Mouse (Mus musculus) embryonic facial prominence, embryonic 12.5 days (tissue): ENCODE measurements at regions not wholly inside any gene's neighbourhood (a gene's known extent, or its start where the extent isn't known, plus 50 kb on each side); places are given as distances from the start of the nearest gene placed in this dataset.

ENCODE experiments used
- ATAC-seq: fragments of 200-750 bp; cut with Nextera tagmentation; 2 replicates; pipeline ENCODE4 v1.8.0; 2017; ENCODE audit not compliant: insufficient number of reproducible peaks, insufficient read depth, low FRiP score, low TSS enrichment
- H3K27ac ChIP-seq: fragments of 300-500 bp; sonication (generic); 2 replicates; pipeline ENCODE4 v1.5.1; 2016; ENCODE audit warnings: mild to moderate bottlenecking
- H3K27me3 ChIP-seq: fragments of 300-500 bp; sonication (generic); 2 replicates; pipeline ENCODE4 v1.6.1; 2016; ENCODE audit warnings: mild to moderate bottlenecking, moderate library complexity
- H3K36me3 ChIP-seq: fragments of 300-500 bp; sonication (generic); 2 replicates; pipeline ENCODE4 v1.6.1; 2016; ENCODE audit warnings: mild to moderate bottlenecking
- H3K4me1 ChIP-seq: fragments of 300-500 bp; sonication (generic); 2 replicates; pipeline ENCODE4 v1.6.1; 2016
- H3K4me2 ChIP-seq: fragments of 300-500 bp; sonication (generic); replicated peaks from 2 replicates; pipeline ENCODE4 v1.6.1; 2016; ENCODE audit warnings: mild to moderate bottlenecking, moderate library complexity
- H3K4me3 ChIP-seq: fragments of 300-500 bp; sonication (generic); 2 replicates; pipeline ENCODE4 v1.5.1; 2016; ENCODE audit warnings: mild to moderate bottlenecking
- H3K9ac ChIP-seq: fragments of 300-500 bp; sonication (generic); 2 replicates; pipeline ENCODE4 v1.6.1; 2016; ENCODE audit warnings: mild to moderate bottlenecking, moderate library complexity
- H3K9me3 ChIP-seq: fragments of 300-500 bp; sonication (generic); 2 replicates; pipeline ENCODE4 v1.6.1; 2016; ENCODE audit warnings: mild to moderate bottlenecking, moderate library complexity
- WGBS: fragments of 180-500 bp; shearing (Covaris S2); methylation state at CpG from one replicate; pipeline ENCODE4 v1.1.7; 2016; 5-methylcytosine and 5-hydroxymethylcytosine counted together

- no peak overlapping the region for H3K4me3 ChIP-seq
- ATAC-seq: no peak
- H3K9ac ChIP-seq: no peak overlapping the region
- WGBS: 84% methylated on average over 5 of the region's 5 CpGs
- H3K4me2 ChIP-seq: no peak overlapping the region
- H3K27ac ChIP-seq: no peak overlapping the region
- no peaks in the 10 kb centered on the region for H3K36me3 ChIP-seq
- H3K27me3 ChIP-seq: no peaks in the 10 kb centered on the region
- 0 out of 2 replicates have a peak, but pooled peaks cover 6% of the 10 kb centered on the region for H3K9me3 ChIP-seq
- no peaks in the 10 kb centered on the region for H3K4me1 ChIP-seq
These were observed 146.8 kb upstream of the 9630041A04Rik start for GRCm38 (mm10) chr9:101714805-101715204.

GRCm38 (mm10) chr9:101710611-101711071 lies 151.0 kb upstream of the 9630041A04Rik start:
- no peak overlapping the region for H3K4me2 ChIP-seq
- 0 out of 2 replicates have a peak, but pooled peaks cover 6% of the 10 kb centered on the region for H3K9me3 ChIP-seq
- no peaks in the 10 kb centered on the region for H3K4me1 ChIP-seq
- WGBS: 87% methylated on average over 8 of the region's 8 CpGs
- H3K27ac ChIP-seq: no peak overlapping the region
- no peak overlapping the region for H3K9ac ChIP-seq
- no peaks in the 10 kb centered on the region for H3K36me3 ChIP-seq
- no peak overlapping the region for H3K4me3 ChIP-seq
- no peaks in the 10 kb centered on the region for H3K27me3 ChIP-seq
- ATAC-seq: no peak

- Histone ChIP-seq H3K4me3 (no peak overlapping the region), H3K4me1 (no peaks in the 10 kb centered on the region), H3K36me3 (no peaks in the 10 kb centered on the region), H3K27ac (no peak overlapping the region), H3K27me3 (no peaks in the 10 kb centered on the region), H3K9ac (no peak overlapping the region), H3K9me3 (no peaks in the 10 kb centered on the region), H3K4me2 (no peak overlapping the region)
- 82% methylated on average over 7 of the region's 7 CpGs for WGBS
- ATAC-seq: no peak
These were observed 161.3 kb upstream of the 9630041A04Rik start for GRCm38 (mm10) chr9:101700368-101700767.

- Histone ChIP-seq H3K27ac (no peak overlapping the region), H3K36me3 (no peaks in the 10 kb centered on the region), H3K9me3 (no peaks in the 10 kb centered on the region), H3K4me3 (no peak overlapping the region), H3K27me3 (no peaks in the 10 kb centered on the region), H3K9ac (no peak overlapping the region), H3K4me2 (no peak overlapping the region), H3K4me1 (no peaks in the 10 kb centered on the region)
- ATAC-seq: no peak
- WGBS: 87% methylated on average over 5 of the region's 5 CpGs
These were observed 167.6 kb upstream of the 9630041A04Rik start for GRCm38 (mm10) chr9:101694054-101694453.

GRCm38 (mm10) chr9:101691336-101691735 lies 170.3 kb upstream of the 9630041A04Rik start:
- Histone ChIP-seq H3K4me1 (no peaks in the 10 kb centered on the region), H3K4me3 (no peak overlapping the region), H3K9me3 (no peaks in the 10 kb centered on the region), H3K4me2 (no peak overlapping the region), H3K27me3 (no peaks in the 10 kb centered on the region), H3K36me3 (no peaks in the 10 kb centered on the region), H3K27ac (no peak overlapping the region), H3K9ac (no peak overlapping the region)
- WGBS: 89% methylated on average over 6 of the region's 6 CpGs
- ATAC-seq: no peak

GRCm38 (mm10) chr9:101690916-101691315 lies 170.7 kb upstream of the 9630041A04Rik start:
- Histone ChIP-seq H3K4me1 (no peaks in the 10 kb centered on the region), H3K9ac (no peak overlapping the region), H3K27me3 (no peaks in the 10 kb centered on the region), H3K4me3 (no peak overlapping the region), H3K36me3 (no peaks in the 10 kb centered on the region), H3K9me3 (no peaks in the 10 kb centered on the region), H3K27ac (no peak overlapping the region), H3K4me2 (no peak overlapping the region)
- WGBS: 61% methylated on average over 7 of the region's 7 CpGs
- ATAC-seq: no peak

GRCm38 (mm10) chr9:101690402-101690861 lies 171.2 kb upstream of the 9630041A04Rik start:
- 20% methylated on average over 12 of the region's 12 CpGs for WGBS

GRCm38 (mm10) chr9:101689532-101690401 lies 171.9 kb upstream of the 9630041A04Rik start:
- Histone ChIP-seq H3K9ac (no peak overlapping the region), H3K4me2 (peak overlapping the region; percentile 39; the same call in 1 of the 2 replicates), H3K9me3 (no peaks in the 10 kb centered on the region), H3K27ac (no peak overlapping the region), H3K27me3 (no peaks in the 10 kb centered on the region), H3K4me1 (no peaks in the 10 kb centered on the region), H3K4me3 (no peak overlapping the region), H3K36me3 (no peaks in the 10 kb centered on the region)
- 11% methylated on average over 11 of the region's 11 CpGs for WGBS
- peak; percentile 35; the same call in 1 of the 2 replicates for ATAC-seq

More at GRCm38 (mm10) chr9:101690402-101690861, 171.2 kb upstream of the 9630041A04Rik start:
- H3K4me1 ChIP-seq: no peaks in the 10 kb centered on the region
- peak overlapping the region; percentile 39 for H3K4me2 ChIP-seq
- no peaks in the 10 kb centered on the region for H3K9me3 ChIP-seq
- H3K27me3 ChIP-seq: no peaks in the 10 kb centered on the region
- ATAC-seq: no peak
- no peaks in the 10 kb centered on the region for H3K36me3 ChIP-seq
- H3K27ac ChIP-seq: no peak overlapping the region
- H3K9ac ChIP-seq: 0 out of 2 replicates have a peak overlapping the region, but pooled peaks have one; percentile 7
- H3K4me3 ChIP-seq: no peak overlapping the region; the same call in 1 of the 2 replicates

GRCm38 (mm10) chr9:101687226-101687625 lies 174.4 kb upstream of the 9630041A04Rik start:
- H3K9ac ChIP-seq: no peak overlapping the region

GRCm38 (mm10) chr9:101677563-101677962 lies 184.1 kb upstream of the 9630041A04Rik start:
- WGBS: 82% methylated on average over 2 of the region's 2 CpGs
- H3K27ac ChIP-seq: no peak overlapping the region
- no peaks in the 10 kb centered on the region for H3K27me3 ChIP-seq
- no peaks in the 10 kb centered on the region for H3K36me3 ChIP-seq
- H3K4me2 ChIP-seq: no peak overlapping the region
- no peaks in the 10 kb centered on the region for H3K4me1 ChIP-seq
- no peak for ATAC-seq
- H3K9ac ChIP-seq: no peak overlapping the region
- no peaks in the 10 kb centered on the region for H3K9me3 ChIP-seq
- H3K4me3 ChIP-seq: no peak overlapping the region

More at GRCm38 (mm10) chr9:101687226-101687625, 174.4 kb upstream of the 9630041A04Rik start:
- 83% methylated on average over 6 of the region's 6 CpGs for WGBS
- ATAC-seq: no peak
- H3K4me1 ChIP-seq: no peaks in the 10 kb centered on the region
- H3K27me3 ChIP-seq: no peaks in the 10 kb centered on the region
- no peaks in the 10 kb centered on the region for H3K36me3 ChIP-seq
- H3K27ac ChIP-seq: no peak overlapping the region
- H3K4me3 ChIP-seq: no peak overlapping the region
- no peak overlapping the region for H3K4me2 ChIP-seq
- H3K9me3 ChIP-seq: no peaks in the 10 kb centered on the region

- ATAC-seq: no peak
- no peak overlapping the region for H3K4me3 ChIP-seq
- H3K4me1 ChIP-seq: no peaks in the 10 kb centered on the region
- H3K4me2 ChIP-seq: no peak overlapping the region
- H3K9ac ChIP-seq: no peak overlapping the region
- no peaks in the 10 kb centered on the region for H3K9me3 ChIP-seq
- H3K27ac ChIP-seq: no peak overlapping the region
- H3K36me3 ChIP-seq: no peaks in the 10 kb centered on the region
- WGBS: 100% methylated on average over 1 of the region's 1 CpGs
- no peaks in the 10 kb centered on the region for H3K27me3 ChIP-seq
These were observed 191.5 kb upstream of the 9630041A04Rik start for GRCm38 (mm10) chr9:101670111-101670510.

- Histone ChIP-seq H3K27me3 (no peaks in the 10 kb centered on the region), H3K9ac (no peak overlapping the region), H3K27ac (no peak overlapping the region), H3K4me2 (no peak overlapping the region), H3K9me3 (0 out of 2 replicates have a peak, but pooled peaks cover 4% of the 10 kb centered on the region), H3K36me3 (no peaks in the 10 kb centered on the region), H3K4me3 (no peak overlapping the region), H3K4me1 (no peaks in the 10 kb centered on the region)
- WGBS: 84% methylated on average over 5 of the region's 5 CpGs
- ATAC-seq: no peak
These were observed 211.8 kb upstream of the 9630041A04Rik start for GRCm38 (mm10) chr9:101649816-101650215.
